Mouse (Mus musculus) embryonic facial prominence, embryonic 13.5 days (tissue): ENCODE data around the gene Mt3. TPM values are rescaled to one million over a fixed set of nuclear protein-coding genes. Genes with fewer than 3 reads are reported as not detected.
"Not testable (repeated sequence)": the region's sequence is repeated elsewhere in the genome, so short reads cannot be mapped to it uniquely, and the experiment has no call there.

Experiments
- ATAC-seq: fragments of 200-750 bp; cut with Nextera tagmentation; 2 replicates; pipeline ENCODE4 v1.8.0; 2017; ENCODE audit warnings: low read depth; ENCODE audit not compliant: insufficient number of reproducible peaks, insufficient read depth, low FRiP score, low TSS enrichment
- H3K27ac ChIP-seq: fragments of 300-500 bp; sonication (generic); 2 replicates; pipeline ENCODE4 v1.5.1; 2015; ENCODE audit warnings: moderate library complexity, mild to moderate bottlenecking, inconsistent platforms
- H3K27me3 ChIP-seq: fragments of 300-500 bp; sonication (generic); 2 replicates; pipeline ENCODE4 v1.6.1; 2015; ENCODE audit warnings: mild to moderate bottlenecking, inconsistent platforms
- H3K36me3 ChIP-seq: fragments of 300-500 bp; sonication (generic); 2 replicates; pipeline ENCODE4 v1.6.1; 2015; ENCODE audit warnings: mild to moderate bottlenecking, inconsistent platforms
- H3K4me1 ChIP-seq: fragments of 300-500 bp; sonication (generic); 2 replicates; pipeline ENCODE4 v1.6.1; 2015; ENCODE audit warnings: inconsistent platforms
- H3K4me2 ChIP-seq: fragments of 300-500 bp; sonication (generic); 2 replicates; pipeline ENCODE4 v1.6.1; 2015; ENCODE audit warnings: moderate library complexity, mild to moderate bottlenecking, inconsistent platforms
- H3K4me3 ChIP-seq: fragments of 300-500 bp; sonication (generic); 2 replicates; pipeline ENCODE4 v1.5.1; 2015; ENCODE audit warnings: mild to moderate bottlenecking, inconsistent platforms
- H3K9ac ChIP-seq: fragments of 300-500 bp; sonication (generic); 2 replicates; pipeline ENCODE4 v1.6.1; 2015; ENCODE audit warnings: mild to moderate bottlenecking, inconsistent platforms
- H3K9me3 ChIP-seq: fragments of 300-500 bp; sonication (generic); 2 replicates; pipeline ENCODE4 v1.6.1; 2016; ENCODE audit warnings: inconsistent platforms
- WGBS: fragments of 180-500 bp; shearing (Covaris S2); methylation state at CpG from one replicate; pipeline ENCODE4 v1.1.7; 2015; ENCODE audit warnings: mixed read lengths; 5-methylcytosine and 5-hydroxymethylcytosine counted together
- polyA plus RNA-seq: library from polyadenylated mRNA; unstranded; fragments of >200 nt; fragmentation: Nextera tagmentation; extraction: Ambion mirVana; gene quantifications from 2 replicates; pipeline ENCODE4 v1.2.1, GENCODE M21; 2015

Gene Mt3
- polyA plus RNA-seq, 1 experiment from 2014 or later = 0.58 TPM

GRCm38 (mm10) chr8:94127711-94128110 lies 24.7 kb upstream of the Mt3 start:
- Histone ChIP-seq H3K9ac (no peak overlapping the region), H3K36me3 (no peaks in the 10 kb centered on the region), H3K4me3 (no peak overlapping the region), H3K27ac (no peak overlapping the region), H3K27me3 (no peaks in the 10 kb centered on the region), H3K4me2 (no peak overlapping the region), H3K4me1 (peaks cover 15% of the 10 kb centered on the region; the same call in 1 of the 2 replicates), H3K9me3 (no peaks in the 10 kb centered on the region)
- no peak for ATAC-seq
- 61% methylated on average over 6 of the region's 6 CpGs for whole genome bisulfite sequencing

DNA sequence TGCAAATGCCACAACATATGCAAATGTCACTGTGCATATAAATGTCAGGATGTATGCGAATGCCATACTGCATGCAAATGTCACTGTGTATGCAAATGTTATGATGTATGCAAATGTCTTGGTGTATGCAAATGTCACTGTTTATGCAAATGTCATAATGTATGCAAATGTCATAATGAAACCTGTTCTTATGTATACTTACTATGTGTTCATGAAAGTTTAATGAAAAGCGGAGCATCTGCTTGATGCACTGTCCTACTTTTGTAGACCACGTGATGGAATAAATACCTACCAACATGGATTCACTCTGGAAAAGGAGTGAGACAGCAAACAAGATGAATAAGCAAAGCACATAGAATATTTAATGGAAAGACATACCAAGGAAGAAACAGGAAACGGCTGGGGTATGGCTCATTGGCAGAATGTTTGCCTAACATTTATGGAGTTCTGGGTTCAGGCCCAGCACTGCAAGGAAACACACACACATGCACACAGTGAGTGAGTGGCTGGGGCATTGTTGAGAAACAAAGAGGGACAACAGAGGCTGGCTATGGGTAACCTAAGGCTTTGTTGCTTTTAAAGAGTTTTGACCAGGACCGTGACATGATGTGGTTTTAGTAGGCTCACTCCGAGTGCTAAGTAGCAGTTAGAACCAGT lies 23.1 kb upstream of the Mt3 start:
- Histone ChIP-seq H3K36me3 (no peaks in the 10 kb centered on the region), H3K4me3 (no peak overlapping the region), H3K9ac (no peak overlapping the region), H3K4me2 (no peak overlapping the region), H3K4me1 (0 out of 2 replicates have a peak, but pooled peaks cover under 1% of the 10 kb centered on the region), H3K9me3 (no peaks in the 10 kb centered on the region), H3K27ac (no peak overlapping the region), H3K27me3 (no peaks in the 10 kb centered on the region)
- ATAC-seq = no peak
- WGBS = 87% methylated on average over 6 of the region's 6 CpGs

DNA sequence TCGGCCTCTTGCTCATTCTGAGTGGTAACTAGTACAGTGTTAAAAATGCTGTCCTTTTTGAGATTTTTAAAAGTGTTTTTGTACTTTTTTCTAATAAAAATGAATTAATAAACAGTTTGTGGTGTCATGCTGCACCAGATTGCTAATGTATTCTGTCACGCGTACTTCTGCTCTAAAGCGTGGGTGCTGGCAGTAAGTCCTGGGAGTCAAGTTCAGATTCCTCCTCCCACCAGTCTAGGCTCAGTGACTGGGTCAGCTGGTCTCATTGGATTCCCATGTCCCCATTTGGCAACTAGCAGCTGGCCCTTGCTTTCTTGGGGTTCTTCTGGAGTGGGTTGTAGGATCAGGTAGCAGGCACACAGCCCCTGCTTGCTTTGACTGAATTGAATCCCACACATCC lies 22.3 kb upstream of the Mt3 start:
- Histone ChIP-seq H3K9me3 (no peaks in the 10 kb centered on the region), H3K27me3 (no peaks in the 10 kb centered on the region), H3K9ac (no peak overlapping the region), H3K4me1 (no peaks in the 10 kb centered on the region), H3K4me3 (no peak overlapping the region), H3K4me2 (no peak overlapping the region), H3K36me3 (no peaks in the 10 kb centered on the region), H3K27ac (no peak overlapping the region)
- WGBS = 83% methylated on average over 4 of the region's 4 CpGs
- ATAC-seq = no peak

DNA sequence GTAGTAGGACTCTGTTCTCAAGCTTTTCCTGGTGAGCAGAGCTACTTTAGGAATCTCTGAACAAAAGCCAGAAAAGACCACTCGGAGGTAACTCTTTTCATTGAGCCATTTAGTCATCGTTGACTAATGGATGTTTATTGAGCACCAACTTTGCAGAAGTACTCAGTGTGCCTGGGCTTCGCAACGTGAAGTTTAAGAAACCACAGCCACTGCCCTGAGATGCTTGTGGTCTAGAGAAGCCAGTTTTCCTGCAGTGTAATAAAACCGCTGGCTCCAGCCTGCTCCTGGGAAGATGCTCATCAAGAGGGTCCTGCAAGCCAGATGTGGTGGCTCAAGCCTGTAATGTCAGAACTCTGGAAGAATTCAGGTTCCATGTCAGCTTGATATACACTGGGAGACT lies 20.3 kb upstream of the Mt3 start:
- H3K36me3 ChIP-seq = no peaks in the 10 kb centered on the region
- H3K9me3 ChIP-seq = no peaks in the 10 kb centered on the region
- no peak for ATAC-seq
- WGBS = 75% methylated on average over 5 of the region's 5 CpGs
- H3K4me1 ChIP-seq = peaks cover 5% of the 10 kb centered on the region; the same call in 1 of the 2 replicates
- H3K4me2 ChIP-seq = no peak overlapping the region
- no peak overlapping the region for H3K4me3 ChIP-seq
- no peak overlapping the region for H3K9ac ChIP-seq
- no peak overlapping the region for H3K27ac ChIP-seq
- H3K27me3 ChIP-seq = no peaks in the 10 kb centered on the region

- H3K4me1 ChIP-seq, H3K4me2 ChIP-seq, ATAC-seq, H3K4me3 ChIP-seq, H3K27me3 ChIP-seq, H3K9ac ChIP-seq, H3K27ac ChIP-seq, H3K9me3 ChIP-seq, H3K36me3 ChIP-seq: not testable (repeated sequence)
- 57% methylated on average over 3 of the region's 3 CpGs for WGBS
Measured at GRCm38 (mm10) chr8:94134601-94135000, 17.8 kb upstream of the Mt3 start.

GRCm38 (mm10) chr8:94135556-94135955 lies 16.9 kb upstream of the Mt3 start:
- H3K9ac ChIP-seq = no peak overlapping the region
- WGBS = 89% methylated on average over 6 of the region's 6 CpGs
- no peak for ATAC-seq
- no peaks in the 10 kb centered on the region for H3K9me3 ChIP-seq
- no peak overlapping the region for H3K4me2 ChIP-seq
- peaks cover 5% of the 10 kb centered on the region; the same call in 1 of the 2 replicates for H3K4me1 ChIP-seq
- no peak overlapping the region for H3K27ac ChIP-seq
- no peak overlapping the region for H3K4me3 ChIP-seq
- H3K36me3 ChIP-seq = no peaks in the 10 kb centered on the region
- no peaks in the 10 kb centered on the region for H3K27me3 ChIP-seq

DNA sequence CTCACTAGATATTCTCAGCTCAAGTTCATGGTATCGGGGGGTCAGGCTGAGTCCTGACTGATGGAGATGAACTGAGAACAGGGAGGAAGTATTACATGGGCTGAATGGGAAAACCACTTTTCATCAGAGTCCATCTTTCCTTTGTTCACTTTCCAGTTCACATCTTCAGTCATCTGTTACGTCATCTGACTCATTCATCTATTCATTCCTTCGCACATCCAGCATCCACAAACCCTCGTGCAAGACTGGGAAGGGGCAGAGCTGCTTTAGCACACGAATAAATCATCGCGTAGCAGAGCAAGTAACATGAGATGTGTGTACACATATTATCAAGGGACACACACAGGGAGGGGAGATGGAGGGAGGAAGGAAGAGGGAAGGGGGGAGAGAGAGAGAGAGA lies 16.2 kb upstream of the Mt3 start:
- WGBS = 66% methylated on average over 7 of the region's 7 CpGs
- Histone ChIP-seq H3K36me3 (no peaks in the 10 kb centered on the region), H3K4me2 (no peak overlapping the region), H3K27me3 (no peaks in the 10 kb centered on the region), H3K9ac (no peak overlapping the region), H3K4me3 (no peak overlapping the region), H3K4me1 (peaks cover 5% of the 10 kb centered on the region; the same call in 1 of the 2 replicates), H3K27ac (no peak overlapping the region), H3K9me3 (no peaks in the 10 kb centered on the region)
- ATAC-seq = no peak

DNA sequence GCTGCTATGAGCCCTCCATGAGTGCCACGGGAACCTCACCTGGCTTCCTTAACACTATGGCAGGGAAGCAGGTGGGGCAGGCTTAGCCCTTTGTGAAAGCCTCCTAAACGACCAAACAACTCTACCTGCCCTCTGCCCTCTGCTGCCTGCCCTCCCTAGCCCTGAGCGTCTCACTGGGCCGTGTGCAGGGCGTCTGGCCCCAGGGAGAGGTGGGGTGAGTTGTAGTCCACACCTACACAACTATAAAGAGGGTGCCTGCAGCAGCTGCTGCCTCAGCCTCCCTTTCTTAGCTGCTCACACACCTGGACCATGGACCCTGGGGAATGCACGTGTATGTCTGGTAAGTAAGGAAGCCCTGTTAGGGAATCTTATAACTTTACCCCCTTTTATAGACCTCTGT lies 15.5 kb upstream of the Mt3 start, which contains the start of gene Mt4:
Mt4 (plus strand) TSS at position 265 of the 400 bp plus-strand sequence.
- no peak for ATAC-seq
- Histone ChIP-seq H3K4me2 (no peak within 1 kb of the TSS), H3K9ac (no peak within 1 kb of the TSS), H3K4me3 (no peak within 1 kb of the TSS), H3K9me3 (no peaks in the 10 kb centered on the region), H3K27ac (no peak within 1 kb of the TSS), H3K4me1 (peaks cover 5% of the 10 kb centered on the region; the same call in 1 of the 2 replicates), H3K27me3 (no peaks in the 10 kb centered on the region), H3K36me3 (no peaks in the 10 kb centered on the region)
- 46% methylated on average over 6 of the region's 6 CpGs for WGBS

GRCm38 (mm10) chr8:94140266-94140795 lies 12.1 kb upstream of the Mt3 start:
- no peak for ATAC-seq
- Histone ChIP-seq H3K36me3 (no peaks in the 10 kb centered on the region), H3K4me2 (no peak overlapping the region), H3K27ac (no peak overlapping the region), H3K9ac (no peak overlapping the region), H3K27me3 (no peaks in the 10 kb centered on the region), H3K4me1 (peaks cover 5% of the 10 kb centered on the region; the same call in 1 of the 2 replicates), H3K9me3 (no peaks in the 10 kb centered on the region), H3K4me3 (no peak overlapping the region)
- WGBS = 84% methylated on average over 4 of the region's 4 CpGs

- H3K27me3 ChIP-seq = peaks cover 25% of the 10 kb centered on the region
- H3K4me3 ChIP-seq = no peak overlapping the region
- 39% methylated on average over 5 of the region's 5 CpGs for WGBS
- no peak overlapping the region for H3K27ac ChIP-seq
- no peak for ATAC-seq
- H3K4me2 ChIP-seq = no peak overlapping the region
- H3K36me3 ChIP-seq = no peaks in the 10 kb centered on the region
- H3K9me3 ChIP-seq = no peaks in the 10 kb centered on the region
- H3K4me1 ChIP-seq = peaks cover 11% of the 10 kb centered on the region
- no peak overlapping the region for H3K9ac ChIP-seq
Measured at GRCm38 (mm10) chr8:94148236-94148635, 4.2 kb upstream of the Mt3 start.

- 77% methylated on average over 5 of the region's 5 CpGs for WGBS
- no peak for ATAC-seq
- H3K27me3 ChIP-seq = peaks cover 37% of the 10 kb centered on the region
- no peaks in the 10 kb centered on the region for H3K9me3 ChIP-seq
- H3K4me2 ChIP-seq = no peak overlapping the region
- H3K4me1 ChIP-seq = peaks cover 12% of the 10 kb centered on the region
- H3K9ac ChIP-seq = no peak overlapping the region
- no peak overlapping the region for H3K4me3 ChIP-seq
- H3K36me3 ChIP-seq = no peaks in the 10 kb centered on the region
- no peak overlapping the region for H3K27ac ChIP-seq
Measured at GRCm38 (mm10) chr8:94150925-94151324, 1.5 kb upstream of the Mt3 start.

GRCm38 (mm10) chr8:94153451-94153850 lies 1.0 kb downstream of the Mt3 start:
- Histone ChIP-seq H3K4me3 (no peak overlapping the region), H3K4me2 (no peak overlapping the region)
- 20% methylated on average over 7 of the region's 7 CpGs for WGBS

More at GRCm38 (mm10) chr8:94153451-94153850, 1.0 kb downstream of the Mt3 start:
- Histone ChIP-seq H3K36me3 (no peaks in the 10 kb centered on the region), H3K27ac (no peak overlapping the region), H3K9ac (no peak overlapping the region), H3K9me3 (no peaks in the 10 kb centered on the region), H3K4me1 (peaks cover 12% of the 10 kb centered on the region), H3K27me3 (peaks cover 37% of the 10 kb centered on the region)
- no peak for ATAC-seq
